Mouse (Mus musculus) midbrain, embryonic 15.5 days (tissue): Measurements from ENCODE around the gene Hist1h2ae. TPM values are rescaled to one million over a fixed set of nuclear protein-coding genes. Genes with fewer than 3 reads are reported as not detected.
A peak's percentile ranks its signal among the peaks of the same experiment; 100 is the strongest.

ENCODE experiments used
- ATAC-seq: fragments of 200-750 bp; cut with Nextera tagmentation; replicated peaks from 2 replicates; pipeline ENCODE4 v1.8.0; 2017; ENCODE audit warnings: moderate TSS enrichment
- H3K27ac ChIP-seq: fragments of 300-500 bp; sonication (generic); 2 replicates; pipeline ENCODE4 v1.5.1; 2015; ENCODE audit warnings: mild to moderate bottlenecking, inconsistent platforms
- H3K27me3 ChIP-seq: fragments of 300-500 bp; sonication (generic); replicated peaks from 2 replicates; pipeline ENCODE4 v1.6.1; 2015; ENCODE audit warnings: inconsistent platforms
- H3K36me3 ChIP-seq: fragments of 300-500 bp; sonication (generic); replicated peaks from 2 replicates; pipeline ENCODE4 v1.6.1; 2015; ENCODE audit warnings: inconsistent platforms
- H3K4me1 ChIP-seq: fragments of 300-500 bp; sonication (generic); 2 replicates; pipeline ENCODE4 v1.6.1; 2015; ENCODE audit warnings: inconsistent platforms
- H3K4me2 ChIP-seq: fragments of 300-500 bp; sonication (generic); 2 replicates; pipeline ENCODE4 v1.6.1; 2015; ENCODE audit warnings: inconsistent platforms, mild to moderate bottlenecking, moderate library complexity
- H3K4me3 ChIP-seq: fragments of 300-500 bp; sonication (generic); 2 replicates; pipeline ENCODE4 v1.5.1; 2015; ENCODE audit warnings: mild to moderate bottlenecking, inconsistent platforms
- H3K9ac ChIP-seq: fragments of 300-500 bp; sonication (generic); 2 replicates; pipeline ENCODE4 v1.6.1; 2015; ENCODE audit warnings: mild to moderate bottlenecking, inconsistent platforms
- H3K9me3 ChIP-seq: fragments of 300-500 bp; sonication (generic); 2 replicates; pipeline ENCODE4 v1.6.1; 2016; ENCODE audit warnings: inconsistent platforms
- WGBS: fragments of 180-500 bp; shearing (Covaris S2); methylation state at CpG from one replicate; pipeline ENCODE4 v1.1.7; 2015; ENCODE audit warnings: mixed read lengths; 5-methylcytosine and 5-hydroxymethylcytosine counted together
- polyA plus RNA-seq: library from polyadenylated mRNA; unstranded; fragments of >200 nt; fragmentation: Nextera tagmentation; extraction: Ambion mirVana; gene quantifications from 2 replicates; pipeline ENCODE4 v1.2.1, GENCODE M21; 2015

Hist1h2ae gene
- polyA plus RNA-seq = 14.8 and 15.4 TPM in 2 replicates

DNA sequence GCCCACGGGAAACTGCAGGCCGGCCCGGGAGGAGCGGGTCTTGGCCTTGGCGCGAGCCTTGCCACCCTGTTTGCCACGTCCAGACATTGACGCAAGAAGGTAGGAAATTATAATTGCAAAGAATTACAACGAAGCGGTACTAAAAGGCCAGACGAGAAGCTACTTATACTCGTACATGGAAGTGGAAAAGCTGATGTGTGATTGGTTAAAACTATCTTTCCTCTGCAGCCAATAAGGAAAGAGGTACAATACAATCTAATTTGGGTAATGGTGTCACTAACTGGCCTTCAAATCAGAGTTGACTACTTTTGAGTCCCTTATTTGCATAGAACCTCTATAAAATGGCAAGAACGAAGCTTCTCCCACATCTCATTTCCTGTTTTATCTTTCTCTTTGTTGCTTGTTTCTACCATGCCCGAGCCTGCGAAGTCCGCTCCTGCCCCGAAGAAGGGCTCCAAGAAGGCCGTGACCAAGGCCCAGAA, at the start of gene Hist1h2ae, which contains the start of gene Hist1h2bg:
Gene Hist1h2ae, minus strand, starts transcription at position 199 of the 482 bp plus-strand sequence.
Gene Hist1h2bg, plus strand, starts transcription at position 375 of the 482 bp plus-strand sequence.
- WGBS = under 1% methylated on average over 18 of the region's 18 CpGs
- H3K4me3 ChIP-seq = peak within 1 kb of the TSS; percentile 45
- H3K9ac ChIP-seq = peak within 1 kb of the TSS; percentile 65
- H3K27me3 ChIP-seq = no peaks in the 10 kb centered on the region
- peak within 1 kb of the TSS; percentile 75 for H3K4me2 ChIP-seq
- peak; percentile 95 for ATAC-seq
- H3K27ac ChIP-seq = peak within 1 kb of the TSS; percentile 96
- H3K9me3 ChIP-seq = no peaks in the 10 kb centered on the region
- no peaks in the 10 kb centered on the region for H3K36me3 ChIP-seq
- H3K4me1 ChIP-seq = peaks cover 28% of the 10 kb centered on the region

DNA sequence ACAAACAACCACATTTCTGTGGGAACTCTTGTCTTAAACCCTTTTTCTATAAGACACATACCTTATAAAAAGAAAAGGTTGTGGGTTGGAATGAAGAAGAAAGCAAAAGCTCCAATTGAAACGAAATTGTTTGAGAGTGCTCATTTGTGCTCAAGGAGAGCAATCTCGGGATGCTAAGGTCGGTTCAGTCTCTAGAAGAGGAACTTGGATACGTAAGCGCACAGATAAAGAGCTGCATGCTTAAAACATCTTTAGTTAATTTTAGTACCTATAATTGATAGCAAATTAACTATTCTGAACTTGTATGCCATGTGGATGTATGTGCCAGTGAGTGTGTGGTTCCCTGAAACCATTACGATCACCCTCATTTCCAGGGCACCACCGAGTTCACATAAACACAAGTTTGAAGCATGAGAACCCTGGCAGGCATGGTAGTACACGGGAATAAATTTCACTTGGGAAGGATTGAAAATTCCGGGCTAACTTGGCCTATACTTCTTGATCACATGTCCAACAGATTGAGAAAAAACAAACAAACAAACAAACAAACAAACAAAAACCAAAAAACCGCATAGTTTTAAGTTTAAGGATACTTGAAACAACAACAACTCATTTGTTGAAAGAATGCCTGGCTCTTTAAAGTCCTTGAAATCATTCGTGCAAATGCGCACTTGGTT, 49.2 kb upstream of the Hist1h2ae start:
- peak overlapping the region; percentile 69 for H3K9ac ChIP-seq
- no peaks in the 10 kb centered on the region for H3K27me3 ChIP-seq
- no peaks in the 10 kb centered on the region for H3K9me3 ChIP-seq
- peak overlapping the region; percentile 93 for H3K4me2 ChIP-seq
- no peak for ATAC-seq
- H3K27ac ChIP-seq = peak overlapping the region; percentile 96
- H3K36me3 ChIP-seq = no peaks in the 10 kb centered on the region
- H3K4me3 ChIP-seq = peak overlapping the region; percentile 61
- peaks cover 22% of the 10 kb centered on the region for H3K4me1 ChIP-seq
- WGBS = 50% methylated on average over 12 of the region's 12 CpGs

DNA sequence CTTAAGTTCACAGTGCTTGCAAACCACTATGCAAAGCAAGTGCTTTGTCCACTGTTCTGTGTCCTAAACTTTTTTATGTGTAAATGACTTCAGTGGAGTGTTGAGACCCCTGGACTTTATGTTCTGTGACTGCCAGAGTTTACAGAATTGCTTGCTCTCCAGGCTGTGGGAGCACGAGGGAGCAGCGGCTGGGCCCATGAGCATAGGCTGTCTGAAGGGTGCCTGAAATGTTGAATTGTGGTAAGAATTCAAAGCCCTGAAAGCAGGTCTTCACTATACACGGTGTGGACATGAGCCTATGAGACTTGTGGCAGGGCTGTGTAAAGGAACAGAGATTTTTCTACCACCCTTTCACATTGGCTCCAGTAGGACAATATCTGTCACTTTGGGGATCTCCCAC, 40.6 kb upstream of the Hist1h2ae start:
- Histone ChIP-seq H3K9ac (no peak overlapping the region), H3K27me3 (no peaks in the 10 kb centered on the region), H3K36me3 (no peaks in the 10 kb centered on the region), H3K4me1 (no peaks in the 10 kb centered on the region), H3K4me2 (no peak overlapping the region), H3K4me3 (no peak overlapping the region), H3K9me3 (no peaks in the 10 kb centered on the region), H3K27ac (no peak overlapping the region)
- 83% methylated on average over 3 of the region's 3 CpGs for WGBS
- no peak for ATAC-seq

- WGBS = 73% methylated on average over 2 of the region's 2 CpGs
- no peaks in the 10 kb centered on the region for H3K9me3 ChIP-seq
- H3K27ac ChIP-seq = no peak overlapping the region
- no peak overlapping the region for H3K9ac ChIP-seq
- no peaks in the 10 kb centered on the region for H3K36me3 ChIP-seq
- ATAC-seq = no peak
- no peaks in the 10 kb centered on the region for H3K27me3 ChIP-seq
- no peak overlapping the region for H3K4me2 ChIP-seq
- H3K4me1 ChIP-seq = no peaks in the 10 kb centered on the region
- H3K4me3 ChIP-seq = no peak overlapping the region
These were observed 39.4 kb upstream of the Hist1h2ae start for GRCm38 (mm10) chr13:23610393-23610792.

- Histone ChIP-seq H3K4me2 (no peak overlapping the region), H3K4me3 (no peak overlapping the region), H3K36me3 (no peaks in the 10 kb centered on the region), H3K27ac (no peak overlapping the region), H3K4me1 (no peaks in the 10 kb centered on the region), H3K9ac (no peak overlapping the region), H3K27me3 (no peaks in the 10 kb centered on the region), H3K9me3 (no peaks in the 10 kb centered on the region)
- ATAC-seq = no peak
These were observed 38.8 kb upstream of the Hist1h2ae start for GRCm38 (mm10) chr13:23609844-23610243.

DNA sequence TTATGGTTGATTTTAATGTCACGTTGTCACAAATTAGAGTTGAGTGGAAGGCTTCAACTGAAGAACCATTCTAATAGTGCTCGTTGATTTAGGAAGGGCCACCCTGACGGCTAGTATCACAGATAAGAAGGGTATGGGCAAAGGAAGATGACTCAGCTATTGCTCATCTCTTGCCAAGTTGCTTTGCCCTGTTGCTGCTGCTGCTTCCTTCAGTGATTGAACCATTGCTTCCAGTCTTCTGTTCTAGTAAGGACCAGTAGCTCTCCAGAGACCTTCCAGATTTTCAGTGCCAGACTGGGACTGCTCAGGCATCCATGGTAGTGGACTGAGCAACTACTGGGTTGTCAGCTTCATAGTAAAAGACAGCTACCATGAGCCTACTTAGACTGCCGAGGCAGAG, 38.2 kb upstream of the Hist1h2ae start:
- Histone ChIP-seq H3K9me3 (no peaks in the 10 kb centered on the region), H3K27me3 (no peaks in the 10 kb centered on the region), H3K4me1 (no peaks in the 10 kb centered on the region), H3K4me3 (no peak overlapping the region), H3K4me2 (no peak overlapping the region), H3K36me3 (no peaks in the 10 kb centered on the region), H3K9ac (no peak overlapping the region), H3K27ac (no peak overlapping the region)
- no peak for ATAC-seq
- WGBS = 93% methylated on average over 4 of the region's 4 CpGs

- WGBS = 91% methylated on average over 3 of the region's 3 CpGs
- no peak for ATAC-seq
- no peaks in the 10 kb centered on the region for H3K36me3 ChIP-seq
- no peaks in the 10 kb centered on the region for H3K27me3 ChIP-seq
- H3K4me2 ChIP-seq = no peak overlapping the region
- no peak overlapping the region for H3K27ac ChIP-seq
- H3K4me1 ChIP-seq = no peaks in the 10 kb centered on the region
- H3K9ac ChIP-seq = no peak overlapping the region
- no peak overlapping the region for H3K4me3 ChIP-seq
- H3K9me3 ChIP-seq = no peaks in the 10 kb centered on the region
These were observed 34.0 kb upstream of the Hist1h2ae start for GRCm38 (mm10) chr13:23605052-23605451.

- Histone ChIP-seq H3K4me2 (no peak overlapping the region), H3K36me3 (no peaks in the 10 kb centered on the region), H3K27ac (no peak overlapping the region), H3K9me3 (no peaks in the 10 kb centered on the region), H3K4me3 (no peak overlapping the region), H3K4me1 (no peaks in the 10 kb centered on the region), H3K9ac (no peak overlapping the region), H3K27me3 (no peaks in the 10 kb centered on the region)
- ATAC-seq = no peak
- WGBS = 93% methylated on average over 3 of the region's 3 CpGs
These were observed 33.4 kb upstream of the Hist1h2ae start for GRCm38 (mm10) chr13:23604452-23604851.

GRCm38 (mm10) chr13:23603182-23603699, 32.2 kb upstream of the Hist1h2ae start:
- 82% methylated on average over 7 of the region's 7 CpGs for WGBS
- Histone ChIP-seq H3K4me2 (no peak overlapping the region), H3K9ac (no peak overlapping the region), H3K9me3 (no peaks in the 10 kb centered on the region), H3K27ac (no peak overlapping the region), H3K36me3 (no peaks in the 10 kb centered on the region), H3K27me3 (no peaks in the 10 kb centered on the region), H3K4me3 (no peak overlapping the region), H3K4me1 (no peaks in the 10 kb centered on the region)
- ATAC-seq = no peak

GRCm38 (mm10) chr13:23597957-23598356, 26.9 kb upstream of the Hist1h2ae start:
- H3K36me3 ChIP-seq = no peaks in the 10 kb centered on the region
- H3K9ac ChIP-seq = no peak overlapping the region
- 7% methylated on average over 9 of the region's 9 CpGs for WGBS
- H3K9me3 ChIP-seq = no peaks in the 10 kb centered on the region
- H3K4me3 ChIP-seq = no peak overlapping the region
- no peak overlapping the region for H3K27ac ChIP-seq
- no peak overlapping the region for H3K4me2 ChIP-seq
- no peak for ATAC-seq
- no peaks in the 10 kb centered on the region for H3K27me3 ChIP-seq
- H3K4me1 ChIP-seq = no peaks in the 10 kb centered on the region

DNA sequence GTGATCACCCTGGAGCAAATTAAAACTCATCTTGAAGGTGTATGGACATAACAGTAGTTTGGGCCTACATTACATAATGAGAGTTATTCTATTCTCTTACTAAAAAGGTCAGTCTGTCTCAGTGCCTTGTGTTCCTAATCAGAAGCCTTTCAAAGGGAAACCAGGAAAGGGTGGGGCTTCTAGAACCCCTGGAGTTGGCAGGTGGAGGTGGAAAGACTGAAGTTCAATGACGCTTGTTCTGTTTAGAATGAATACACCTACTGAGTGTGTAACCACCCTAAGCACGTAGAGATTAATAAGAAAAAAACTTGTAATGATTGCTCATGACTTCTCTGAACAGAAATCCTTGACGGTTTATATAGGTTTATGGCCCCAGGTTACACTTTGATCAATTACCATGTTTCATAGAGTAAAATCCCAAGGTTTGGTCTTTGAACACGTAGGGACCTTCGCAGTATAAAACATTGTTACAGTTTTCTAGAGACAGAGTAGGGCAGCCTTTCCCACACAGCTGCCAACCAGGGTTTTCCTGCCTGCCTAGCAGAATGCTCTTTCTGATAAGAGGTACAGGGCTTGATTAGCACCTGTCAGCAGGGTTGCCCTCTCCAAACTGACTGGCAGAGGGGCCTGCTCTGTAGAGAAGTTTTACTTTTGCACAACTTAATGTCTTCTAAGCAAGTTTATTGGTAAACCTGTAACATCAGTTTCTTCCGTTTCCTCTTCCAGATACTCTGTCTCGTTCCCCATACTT, 24.8 kb upstream of the Hist1h2ae start:
- Histone ChIP-seq H3K4me2 (no peak overlapping the region), H3K36me3 (no peaks in the 10 kb centered on the region), H3K9ac (no peak overlapping the region), H3K4me3 (no peak overlapping the region), H3K27ac (no peak overlapping the region), H3K4me1 (no peaks in the 10 kb centered on the region), H3K27me3 (no peaks in the 10 kb centered on the region), H3K9me3 (no peaks in the 10 kb centered on the region)
- no peak for ATAC-seq
- WGBS = 84% methylated on average over 7 of the region's 7 CpGs

DNA sequence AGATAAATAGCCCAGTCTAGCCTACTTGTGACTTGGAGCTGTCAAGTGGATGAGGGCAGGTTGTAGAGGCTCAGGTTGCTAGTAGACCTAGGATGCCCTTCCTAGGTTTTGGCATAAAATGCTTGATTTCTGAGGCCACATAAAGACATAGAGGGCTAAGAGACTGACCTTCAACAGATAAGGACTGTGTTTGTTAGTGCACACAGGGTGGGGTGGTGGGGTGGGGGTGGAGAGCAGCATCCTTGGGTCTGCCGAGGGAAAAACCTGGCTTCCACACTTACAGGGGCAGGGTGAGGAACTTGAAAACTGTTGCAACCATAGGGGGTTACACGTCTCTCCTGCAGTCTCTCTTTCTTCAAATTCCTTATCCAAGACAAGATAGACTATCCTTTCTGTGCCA, 24.2 kb upstream of the Hist1h2ae start:
- Histone ChIP-seq H3K36me3 (no peaks in the 10 kb centered on the region), H3K27ac (no peak overlapping the region), H3K9me3 (no peaks in the 10 kb centered on the region), H3K27me3 (no peaks in the 10 kb centered on the region), H3K4me3 (no peak overlapping the region), H3K4me1 (no peaks in the 10 kb centered on the region), H3K9ac (no peak overlapping the region), H3K4me2 (no peak overlapping the region)
- WGBS = 84% methylated on average over 2 of the region's 2 CpGs
- no peak for ATAC-seq
